Mouse (Mus musculus) heart, embryonic 10.5 days (tissue): ENCODE measurements at regions not wholly inside any gene's neighbourhood (a gene's known extent, or its start where the extent isn't known, plus 50 kb on each side); places are given as distances from the start of the nearest gene placed in this dataset.
"Not testable (repeated sequence)": the region's sequence is repeated elsewhere in the genome, so short reads cannot be mapped to it uniquely, and the experiment has no call there.

ENCODE experiments used
- DNase-seq: peaks from one replicate; pipeline ENCODE4 v3.0.0-alpha.2; 2017; ENCODE audit warnings: low spot score
- H3K27ac ChIP-seq: fragments of 300-500 bp; sonication (generic); 2 replicates; pipeline ENCODE4 v1.5.1; 2016; ENCODE audit warnings: mild to moderate bottlenecking
- H3K27me3 ChIP-seq: fragments of 300-500 bp; sonication (generic); 2 replicates; pipeline ENCODE4 v1.6.1; 2016; ENCODE audit warnings: mild to moderate bottlenecking; ENCODE audit not compliant: poor library complexity, insufficient read depth, severe bottlenecking
- H3K36me3 ChIP-seq: fragments of 300-500 bp; sonication (generic); 2 replicates; pipeline ENCODE4 v1.6.1; 2016; ENCODE audit warnings: mild to moderate bottlenecking, moderate library complexity
- H3K4me1 ChIP-seq: fragments of 300-500 bp; sonication (generic); 2 replicates; pipeline ENCODE4 v1.6.1; 2016; ENCODE audit warnings: mild to moderate bottlenecking
- H3K4me3 ChIP-seq: fragments of 300-500 bp; sonication (generic); 2 replicates; pipeline ENCODE4 v1.5.1; 2016; ENCODE audit warnings: mild to moderate bottlenecking, moderate library complexity
- H3K9me3 ChIP-seq: fragments of 300-500 bp; sonication (generic); 2 replicates; pipeline ENCODE4 v1.6.1; 2016; ENCODE audit warnings: mild to moderate bottlenecking, moderate library complexity
- WGBS: fragments of 180-500 bp; shearing (Covaris S2); methylation state at CpG from one replicate; pipeline ENCODE4 v1.1.7; 2016; 5-methylcytosine and 5-hydroxymethylcytosine counted together

- WGBS, result 83% methylated on average over 3 of the region's 3 CpGs
- DNase-seq, result no peak
- Histone ChIP-seq H3K4me3 (no peak overlapping the region), H3K9me3 (no peaks in the 10 kb centered on the region), H3K4me1 (no peaks in the 10 kb centered on the region), H3K27ac (no peak overlapping the region), H3K27me3 (no peaks in the 10 kb centered on the region), H3K36me3 (no peaks in the 10 kb centered on the region)
Measured at GRCm38 (mm10) chr15:5950919-5951318, 348.7 kb upstream of the Dab2 start.

GRCm38 (mm10) chr15:5951661-5952060, 347.9 kb upstream of the Dab2 start:
- 89% methylated on average over 2 of the region's 2 CpGs for WGBS
- not testable (repeated sequence) for H3K4me1 ChIP-seq, H3K36me3 ChIP-seq, DNase-seq, H3K4me3 ChIP-seq, H3K27me3 ChIP-seq, H3K27ac ChIP-seq, H3K9me3 ChIP-seq

GRCm38 (mm10) chr15:5953106-5953505, 346.5 kb upstream of the Dab2 start:
- H3K4me3 ChIP-seq, result no peak overlapping the region
- H3K27me3 ChIP-seq, result no peaks in the 10 kb centered on the region
- H3K27ac ChIP-seq, result no peak overlapping the region
- no peak for DNase-seq
- H3K36me3 ChIP-seq, result no peaks in the 10 kb centered on the region
- no peaks in the 10 kb centered on the region for H3K9me3 ChIP-seq
- H3K4me1 ChIP-seq, result no peaks in the 10 kb centered on the region

GRCm38 (mm10) chr15:5991351-5992065, 308.1 kb upstream of the Dab2 start:
- no peaks in the 10 kb centered on the region for H3K9me3 ChIP-seq

GRCm38 (mm10) chr15:5992146-5992545, 307.4 kb upstream of the Dab2 start:
- H3K4me3 ChIP-seq, H3K4me1 ChIP-seq, H3K9me3 ChIP-seq, H3K27me3 ChIP-seq, H3K27ac ChIP-seq, DNase-seq, H3K36me3 ChIP-seq: not testable (repeated sequence)
- 80% methylated on average over 1 of the region's 1 CpGs for WGBS

More at GRCm38 (mm10) chr15:5991351-5992065, 308.1 kb upstream of the Dab2 start:
- Histone ChIP-seq H3K4me3 (no peak overlapping the region), H3K4me1 (no peaks in the 10 kb centered on the region), H3K36me3 (no peaks in the 10 kb centered on the region), H3K27ac (no peak overlapping the region), H3K27me3 (no peaks in the 10 kb centered on the region)
- WGBS, result 76% methylated on average over 5 of the region's 5 CpGs
- DNase-seq, result no peak

GRCm38 (mm10) chr15:6000816-6001215, 298.8 kb upstream of the Dab2 start:
- no peaks in the 10 kb centered on the region for H3K27me3 ChIP-seq
- H3K9me3 ChIP-seq, result no peaks in the 10 kb centered on the region
- no peaks in the 10 kb centered on the region for H3K36me3 ChIP-seq
- no peak overlapping the region for H3K4me3 ChIP-seq
- H3K4me1 ChIP-seq, result no peaks in the 10 kb centered on the region
- no peak overlapping the region for H3K27ac ChIP-seq
- DNase-seq, result no peak
- WGBS, result 81% methylated on average over 1 of the region's 1 CpGs

- Histone ChIP-seq H3K36me3 (no peaks in the 10 kb centered on the region), H3K27me3 (no peaks in the 10 kb centered on the region), H3K4me1 (no peaks in the 10 kb centered on the region), H3K27ac (no peak overlapping the region), H3K4me3 (no peak overlapping the region), H3K9me3 (no peaks in the 10 kb centered on the region)
- WGBS, result 85% methylated on average over 1 of the region's 1 CpGs
- no peak for DNase-seq
Measured at GRCm38 (mm10) chr15:6001394-6001793, 298.2 kb upstream of the Dab2 start.

- DNase-seq, result no peak
- Histone ChIP-seq H3K4me3 (no peak overlapping the region), H3K27me3 (no peaks in the 10 kb centered on the region), H3K9me3 (no peaks in the 10 kb centered on the region), H3K4me1 (no peaks in the 10 kb centered on the region), H3K27ac (no peak overlapping the region), H3K36me3 (no peaks in the 10 kb centered on the region)
- WGBS, result 73% methylated on average over 1 of the region's 1 CpGs
Measured at GRCm38 (mm10) chr15:6014982-6015381, 284.6 kb upstream of the Dab2 start.

GRCm38 (mm10) chr15:6016637-6017049, 282.9 kb upstream of the Dab2 start:
- Histone ChIP-seq H3K27me3 (no peaks in the 10 kb centered on the region), H3K9me3 (no peaks in the 10 kb centered on the region), H3K4me1 (no peaks in the 10 kb centered on the region), H3K36me3 (no peaks in the 10 kb centered on the region), H3K27ac (no peak overlapping the region), H3K4me3 (no peak overlapping the region)
- 65% methylated on average over 5 of the region's 5 CpGs for WGBS
- DNase-seq, result no peak

- Histone ChIP-seq H3K27me3 (no peaks in the 10 kb centered on the region), H3K9me3 (no peaks in the 10 kb centered on the region), H3K27ac (no peak overlapping the region), H3K36me3 (no peaks in the 10 kb centered on the region), H3K4me3 (no peak overlapping the region), H3K4me1 (no peaks in the 10 kb centered on the region)
- 23% methylated on average over 4 of the region's 4 CpGs for WGBS
- no peak for DNase-seq
Measured at GRCm38 (mm10) chr15:6025543-6025942, 274.0 kb upstream of the Dab2 start.

GRCm38 (mm10) chr15:6029214-6029613, 270.4 kb upstream of the Dab2 start:
- no peaks in the 10 kb centered on the region for H3K36me3 ChIP-seq
- no peak overlapping the region for H3K27ac ChIP-seq
- H3K4me3 ChIP-seq, result no peak overlapping the region
- H3K9me3 ChIP-seq, result no peaks in the 10 kb centered on the region
- no peaks in the 10 kb centered on the region for H3K27me3 ChIP-seq
- WGBS, result 81% methylated on average over 1 of the region's 1 CpGs
- no peaks in the 10 kb centered on the region for H3K4me1 ChIP-seq
- no peak for DNase-seq

GRCm38 (mm10) chr15:6030396-6030795, 269.2 kb upstream of the Dab2 start:
- no peaks in the 10 kb centered on the region for H3K9me3 ChIP-seq
- no peaks in the 10 kb centered on the region for H3K36me3 ChIP-seq
- H3K27ac ChIP-seq, result no peak overlapping the region
- H3K4me3 ChIP-seq, result no peak overlapping the region
- WGBS, result 57% methylated on average over 5 of the region's 5 CpGs
- no peak for DNase-seq
- no peaks in the 10 kb centered on the region for H3K27me3 ChIP-seq
- H3K4me1 ChIP-seq, result no peaks in the 10 kb centered on the region

- 87% methylated on average over 4 of the region's 4 CpGs for WGBS
- no peaks in the 10 kb centered on the region for H3K27me3 ChIP-seq
- no peak overlapping the region for H3K27ac ChIP-seq
Measured at GRCm38 (mm10) chr15:6034156-6034555, 265.4 kb upstream of the Dab2 start.

More at GRCm38 (mm10) chr15:6034156-6034555, 265.4 kb upstream of the Dab2 start:
- Histone ChIP-seq H3K4me3 (no peak overlapping the region), H3K36me3 (no peaks in the 10 kb centered on the region), H3K9me3 (no peaks in the 10 kb centered on the region), H3K4me1 (no peaks in the 10 kb centered on the region)
- no peak for DNase-seq
